Mouse (Mus musculus) liver, embryonic 12.5 days (tissue): ENCODE measurements around the gene Cep68. TPM values are rescaled to one million over a fixed set of nuclear protein-coding genes. Genes with fewer than 3 reads are reported as not detected.
"Not testable (repeated sequence)": the region's sequence is repeated elsewhere in the genome, so short reads cannot be mapped to it uniquely, and the experiment has no call there.

Source experiments
- ATAC-seq: fragments of 200-750 bp; cut with Nextera tagmentation; 2 replicates; pipeline ENCODE4 v1.8.0; 2017; ENCODE audit warnings: moderate number of reproducible peaks, mild to moderate bottlenecking, moderate library complexity
- H3K27ac ChIP-seq: fragments of 300-500 bp; sonication (generic); 2 replicates; pipeline ENCODE4 v1.5.1; 2016; ENCODE audit warnings: mild to moderate bottlenecking
- H3K27me3 ChIP-seq: fragments of 300-500 bp; sonication (generic); replicated peaks from 2 replicates; pipeline ENCODE4 v1.6.1; 2016; ENCODE audit warnings: mild to moderate bottlenecking, moderate library complexity
- H3K36me3 ChIP-seq: fragments of 300-500 bp; sonication (generic); 2 replicates; pipeline ENCODE4 v1.6.1; 2016; ENCODE audit warnings: mild to moderate bottlenecking, moderate library complexity
- H3K4me1 ChIP-seq: fragments of 300-500 bp; sonication (generic); 2 replicates; pipeline ENCODE4 v1.6.1; 2016
- H3K4me2 ChIP-seq: fragments of 300-500 bp; sonication (generic); 2 replicates; pipeline ENCODE4 v1.6.1; 2016; ENCODE audit warnings: mild to moderate bottlenecking, moderate library complexity
- H3K4me3 ChIP-seq: fragments of 300-500 bp; sonication (generic); 2 replicates; pipeline ENCODE4 v1.5.1; 2016; ENCODE audit warnings: mild to moderate bottlenecking, moderate library complexity
- H3K9ac ChIP-seq: fragments of 300-500 bp; sonication (generic); 2 replicates; pipeline ENCODE4 v1.6.1; 2016; ENCODE audit warnings: mild to moderate bottlenecking, moderate library complexity
- H3K9me3 ChIP-seq: fragments of 300-500 bp; sonication (generic); replicated peaks from 2 replicates; pipeline ENCODE4 v1.6.1; 2016; ENCODE audit warnings: mild to moderate bottlenecking, moderate library complexity
- WGBS: fragments of 180-500 bp; shearing (Covaris S2); methylation state at CpG from one replicate; pipeline ENCODE4 v1.1.7; 2016; ENCODE audit not compliant: insufficient replicate concordance; 5-methylcytosine and 5-hydroxymethylcytosine counted together
- polyA plus RNA-seq: library from polyadenylated mRNA; unstranded; fragments of >200 nt; fragmentation: Nextera tagmentation; extraction: Ambion mirVana; gene quantifications from 2 replicates; pipeline ENCODE4 v1.2.1, GENCODE M21; 2016

The Cep68 gene
- polyA plus RNA-seq, 1 experiment from 2014 or later = 14.3 TPM

GRCm38 (mm10) chr11:20221671-20222070 lies 27.6 kb downstream of the Cep68 start:
- not testable (repeated sequence) for H3K27ac ChIP-seq, H3K4me1 ChIP-seq, ATAC-seq, H3K27me3 ChIP-seq, H3K9me3 ChIP-seq, H3K4me3 ChIP-seq, H3K9ac ChIP-seq, H3K4me2 ChIP-seq
- peaks cover 91% of the 10 kb centered on the region for H3K36me3 ChIP-seq
- 82% methylated on average over 1 of the region's 1 CpGs for WGBS

GRCm38 (mm10) chr11:20217227-20217626 lies 32.0 kb downstream of the Cep68 start:
- no peak overlapping the region for H3K4me2 ChIP-seq
- H3K36me3 ChIP-seq = peaks cover 67% of the 10 kb centered on the region
- H3K4me1 ChIP-seq = peaks cover 12% of the 10 kb centered on the region
- H3K27ac ChIP-seq = no peak overlapping the region
- no peaks in the 10 kb centered on the region for H3K27me3 ChIP-seq
- ATAC-seq = no peak
- no peak overlapping the region for H3K9ac ChIP-seq
- H3K4me3 ChIP-seq = no peak overlapping the region
- H3K9me3 ChIP-seq = no peaks in the 10 kb centered on the region
- WGBS = 87% methylated on average over 1 of the region's 1 CpGs

GRCm38 (mm10) chr11:20216415-20216814 lies 32.8 kb downstream of the Cep68 start:
- Histone ChIP-seq H3K27ac (no peak overlapping the region), H3K36me3 (peaks cover 62% of the 10 kb centered on the region), H3K4me1 (peaks cover 18% of the 10 kb centered on the region), H3K4me2 (no peak overlapping the region), H3K9me3 (no peaks in the 10 kb centered on the region), H3K9ac (no peak overlapping the region), H3K4me3 (no peak overlapping the region), H3K27me3 (no peaks in the 10 kb centered on the region)
- no peak for ATAC-seq
- 79% methylated on average over 4 of the region's 4 CpGs for WGBS

GRCm38 (mm10) chr11:20214779-20215178 lies 34.5 kb downstream of the Cep68 start:
- Histone ChIP-seq H3K9ac (no peak overlapping the region), H3K27ac (no peak overlapping the region), H3K4me3 (no peak overlapping the region), H3K4me2 (no peak overlapping the region), H3K4me1 (peaks cover 32% of the 10 kb centered on the region), H3K9me3 (no peaks in the 10 kb centered on the region), H3K36me3 (peaks cover 48% of the 10 kb centered on the region), H3K27me3 (no peaks in the 10 kb centered on the region)
- ATAC-seq = no peak
- 94% methylated on average over 1 of the region's 1 CpGs for WGBS

GRCm38 (mm10) chr11:20211838-20212237 lies 37.4 kb downstream of the Cep68 start:
- no peak overlapping the region for H3K9ac ChIP-seq
- H3K36me3 ChIP-seq = peaks cover 28% of the 10 kb centered on the region
- peaks cover 57% of the 10 kb centered on the region for H3K4me1 ChIP-seq
- no peak overlapping the region for H3K27ac ChIP-seq
- WGBS = 38% methylated on average over 2 of the region's 2 CpGs
- ATAC-seq = no peak
- no peaks in the 10 kb centered on the region for H3K9me3 ChIP-seq
- no peaks in the 10 kb centered on the region for H3K27me3 ChIP-seq
- no peak overlapping the region for H3K4me3 ChIP-seq
- H3K4me2 ChIP-seq = no peak overlapping the region

GRCm38 (mm10) chr11:20207589-20207988 lies 41.6 kb downstream of the Cep68 start:
- Histone ChIP-seq H3K27me3 (no peaks in the 10 kb centered on the region), H3K9me3 (no peaks in the 10 kb centered on the region), H3K4me1 (peaks cover 89% of the 10 kb centered on the region), H3K9ac (no peak overlapping the region), H3K4me3 (no peak overlapping the region), H3K4me2 (no peak overlapping the region), H3K27ac (no peak overlapping the region), H3K36me3 (peaks cover 9% of the 10 kb centered on the region)
- WGBS = 60% methylated on average over 2 of the region's 2 CpGs
- ATAC-seq = no peak

- Histone ChIP-seq H3K27ac (0 out of 2 replicates have a peak overlapping the region, but pooled peaks have one; percentile 11), H3K4me3 (no peak overlapping the region), H3K4me2 (no peak overlapping the region), H3K27me3 (no peaks in the 10 kb centered on the region), H3K9me3 (no peaks in the 10 kb centered on the region), H3K9ac (no peak overlapping the region), H3K4me1 (peaks cover 86% of the 10 kb centered on the region), H3K36me3 (peaks cover 9% of the 10 kb centered on the region)
- no peak for ATAC-seq
- 31% methylated on average over 2 of the region's 2 CpGs for WGBS
Observed at GRCm38 (mm10) chr11:20206626-20207223, 42.5 kb downstream of the Cep68 start.

- WGBS = 73% methylated on average over 4 of the region's 4 CpGs
- H3K9ac ChIP-seq = no peak overlapping the region
- no peak for ATAC-seq
- no peaks in the 10 kb centered on the region for H3K9me3 ChIP-seq
- no peak overlapping the region for H3K4me3 ChIP-seq
- H3K4me1 ChIP-seq = peaks cover 77% of the 10 kb centered on the region
- no peak overlapping the region for H3K27ac ChIP-seq
- no peaks in the 10 kb centered on the region for H3K27me3 ChIP-seq
- H3K36me3 ChIP-seq = peaks cover 9% of the 10 kb centered on the region
- no peak overlapping the region for H3K4me2 ChIP-seq
Observed at GRCm38 (mm10) chr11:20205538-20205937, 43.7 kb downstream of the Cep68 start.

- WGBS = 49% methylated on average over 9 of the region's 9 CpGs
- Histone ChIP-seq H3K27me3 (no peaks in the 10 kb centered on the region), H3K9me3 (no peaks in the 10 kb centered on the region), H3K36me3 (peaks cover 9% of the 10 kb centered on the region), H3K4me3 (no peak overlapping the region), H3K4me2 (peak overlapping the region; percentile 30), H3K9ac (no peak overlapping the region), H3K27ac (no peak overlapping the region), H3K4me1 (peaks cover 77% of the 10 kb centered on the region)
- no peak for ATAC-seq
Observed at GRCm38 (mm10) chr11:20204870-20205446, 44.3 kb downstream of the Cep68 start.

- Histone ChIP-seq H3K9me3 (no peaks in the 10 kb centered on the region), H3K36me3 (peaks cover 9% of the 10 kb centered on the region), H3K4me1 (peaks cover 74% of the 10 kb centered on the region), H3K9ac (no peak overlapping the region), H3K4me2 (peak overlapping the region; percentile 8), H3K27ac (no peak overlapping the region), H3K27me3 (no peaks in the 10 kb centered on the region), H3K4me3 (no peak overlapping the region)
- whole genome bisulfite sequencing = 66% methylated on average over 2 of the region's 2 CpGs
- no peak for ATAC-seq
Observed at GRCm38 (mm10) chr11:20204321-20204720, 44.9 kb downstream of the Cep68 start.

GRCm38 (mm10) chr11:20202299-20203011 lies 46.8 kb downstream of the Cep68 start:
- no peak for ATAC-seq
- Histone ChIP-seq H3K27me3 (no peaks in the 10 kb centered on the region), H3K4me3 (peak overlapping the region; percentile 96), H3K4me2 (peak overlapping the region; percentile 80), H3K27ac (no peak overlapping the region), H3K36me3 (no peaks in the 10 kb centered on the region), H3K4me1 (peaks cover 58% of the 10 kb centered on the region), H3K9ac (peak overlapping the region; percentile 99), H3K9me3 (no peaks in the 10 kb centered on the region)
- 34% methylated on average over 7 of the region's 7 CpGs for WGBS

- H3K9ac ChIP-seq = peak overlapping the region; percentile 99
- H3K9me3 ChIP-seq = no peaks in the 10 kb centered on the region
- H3K4me1 ChIP-seq = peaks cover 51% of the 10 kb centered on the region
- H3K4me3 ChIP-seq = peak overlapping the region; percentile 96
- H3K4me2 ChIP-seq = peak overlapping the region; percentile 80
- H3K27me3 ChIP-seq = no peaks in the 10 kb centered on the region
- under 1% methylated on average over 40 of the region's 40 CpGs for WGBS
- peak; percentile 3 for ATAC-seq
- H3K36me3 ChIP-seq = no peaks in the 10 kb centered on the region
- peak overlapping the region; percentile 93 for H3K27ac ChIP-seq
Observed at GRCm38 (mm10) chr11:20201661-20202101, 47.5 kb downstream of the Cep68 start.
